Mouse (Mus musculus): ENCODE measurements at regions not wholly inside any gene's neighbourhood (a gene's known extent, or its start where the extent isn't known, plus 50 kb on each side); places are given as distances from the start of the nearest gene placed in this dataset.

DNA sequence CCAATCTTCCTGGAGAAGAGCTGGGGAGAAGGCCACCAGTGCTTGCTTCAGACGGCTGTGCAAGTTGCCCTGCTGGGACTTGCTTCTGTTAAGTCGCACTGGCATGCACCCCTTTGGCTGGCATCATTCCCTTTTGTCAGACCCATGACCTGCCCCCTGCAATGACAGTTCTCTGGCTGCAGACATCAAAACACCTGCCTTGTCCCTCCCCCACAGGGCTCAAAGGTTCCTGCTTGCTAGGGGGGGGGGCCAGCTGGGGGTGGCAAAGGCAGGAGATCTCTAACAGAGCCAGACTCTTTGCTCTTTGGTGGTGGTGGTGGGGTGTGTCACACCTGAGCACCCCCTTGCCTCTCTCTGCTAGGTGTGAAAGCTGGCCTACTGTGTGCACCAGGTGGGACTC, 154.5 kb downstream of the Trim29 start:
- TF ChIP-seq FLI1 (IDR thresholded peaks at IDR 0.05; ENCODE audit: low read length) (no peak), GATA1 (IDR thresholded peaks at IDR 0.05; ENCODE audit: borderline replicate concordance, low read length) (no peak)
- no peak overlapping the region for H3K4me3 ChIP-seq (replicated peaks)
- H3K27me3 ChIP-seq (replicated peaks) = peaks cover 25% of the 10 kb centered on the region
- H3K9me3 ChIP-seq = no peaks in the 10 kb centered on the region
- no peaks in the 10 kb centered on the region for H3K36me3 ChIP-seq (replicated peaks; ENCODE audit: low read length)
- H3K4me1 ChIP-seq = no peaks in the 10 kb centered on the region

DNA sequence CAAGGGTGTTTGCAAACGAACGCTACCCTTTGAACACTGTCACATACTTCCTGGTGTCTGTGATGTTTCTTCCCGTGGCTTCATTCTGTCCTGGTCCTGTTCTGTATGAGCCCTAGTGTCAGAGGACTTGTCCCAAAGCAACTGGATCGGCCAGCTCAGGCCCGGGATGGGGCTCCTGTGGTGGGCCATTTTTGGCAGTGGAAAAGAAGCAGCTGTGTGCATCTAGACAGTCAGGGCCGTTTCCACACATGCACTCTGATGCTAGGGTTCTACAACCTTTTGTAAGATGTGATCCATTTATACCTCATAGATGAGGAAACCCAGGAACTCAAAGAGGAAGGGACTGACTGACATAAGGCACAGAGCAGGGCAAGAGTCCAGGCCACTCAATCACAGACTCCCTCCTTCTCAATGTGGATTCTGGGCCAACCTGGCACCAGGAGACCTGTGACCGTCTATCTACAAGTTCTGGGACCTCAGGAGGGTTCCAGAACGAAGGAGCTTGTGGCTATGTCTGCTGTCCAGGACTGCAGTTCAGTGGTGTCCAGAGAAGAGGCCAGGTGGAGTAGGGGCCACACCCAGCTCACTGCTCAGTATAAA, 155.2 kb downstream of the Trim29 start:
- H3K9me3 ChIP-seq = no peaks in the 10 kb centered on the region
- H3K4me3 ChIP-seq (replicated peaks) = no peak overlapping the region
- no peaks in the 10 kb centered on the region for H3K4me1 ChIP-seq
- no peaks in the 10 kb centered on the region for H3K36me3 ChIP-seq (replicated peaks; ENCODE audit: low read length)
- TF ChIP-seq FLI1 (IDR thresholded peaks at IDR 0.05; ENCODE audit: low read length) = no peak
- TF ChIP-seq GATA1 (IDR thresholded peaks at IDR 0.05; ENCODE audit: borderline replicate concordance, low read length) = no peak
- peaks cover 25% of the 10 kb centered on the region for H3K27me3 ChIP-seq (replicated peaks)

DNA sequence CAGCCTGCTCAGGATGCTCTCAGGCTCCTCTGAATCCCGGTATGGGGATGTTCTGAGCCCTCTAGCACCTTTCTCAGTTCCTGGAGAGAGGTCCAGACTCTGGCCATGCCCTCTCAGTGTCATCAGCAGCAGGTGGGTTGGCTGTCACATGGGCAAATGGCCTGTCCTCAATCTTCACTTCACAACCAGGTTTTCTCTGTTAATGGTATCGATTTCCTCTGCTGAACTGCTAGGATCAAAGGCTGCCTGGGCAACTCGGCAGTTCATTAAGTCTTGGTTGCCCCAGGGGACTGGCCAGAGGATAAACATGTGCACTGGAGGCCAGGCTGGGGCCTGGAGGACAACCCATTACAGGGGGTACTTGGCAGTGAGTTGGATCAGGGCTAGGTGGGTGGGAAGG, 156.2 kb downstream of the Trim29 start:
- Histone ChIP-seq H3K4me3 (replicated peaks) (no peak overlapping the region), H3K9me3 (no peaks in the 10 kb centered on the region), H3K4me1 (no peaks in the 10 kb centered on the region), H3K36me3 (replicated peaks; ENCODE audit: low read length) (no peaks in the 10 kb centered on the region), H3K27me3 (replicated peaks) (peaks cover 25% of the 10 kb centered on the region)
- TF ChIP-seq FLI1 (IDR thresholded peaks at IDR 0.05; ENCODE audit: low read length) = no peak
- TF ChIP-seq GATA1 (IDR thresholded peaks at IDR 0.05; ENCODE audit: borderline replicate concordance, low read length) = no peak

DNA sequence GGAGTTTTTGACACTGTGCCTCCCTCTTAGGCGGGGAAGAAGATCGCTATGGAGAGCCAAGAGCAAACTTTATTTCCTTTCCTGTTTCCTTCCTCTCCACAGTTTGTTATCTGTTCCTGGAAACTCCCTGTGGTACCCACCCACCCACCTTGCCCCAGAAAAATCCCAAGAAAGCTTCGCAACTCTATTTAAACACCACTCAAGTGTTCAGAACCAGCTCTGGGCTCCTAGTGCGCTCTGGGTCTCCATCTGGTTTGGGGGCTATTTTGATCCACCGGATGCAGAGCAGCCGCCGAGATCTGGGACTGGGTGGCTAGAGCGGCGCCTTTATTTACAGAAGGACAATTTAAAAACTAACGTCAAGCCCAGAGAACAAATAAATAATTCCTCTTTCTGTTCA, 158.6 kb downstream of the Trim29 start:
- H3K36me3 ChIP-seq (replicated peaks; ENCODE audit: low read length) = no peaks in the 10 kb centered on the region
- no peak for TF ChIP-seq GATA1 (IDR thresholded peaks at IDR 0.05; ENCODE audit: borderline replicate concordance, low read length)
- TF ChIP-seq FLI1 (IDR thresholded peaks at IDR 0.05; ENCODE audit: low read length) = no peak
- H3K9me3 ChIP-seq = no peaks in the 10 kb centered on the region
- no peaks in the 10 kb centered on the region for H3K4me1 ChIP-seq
- no peak overlapping the region for H3K4me3 ChIP-seq (replicated peaks)
- H3K27me3 ChIP-seq (replicated peaks) = peaks cover 28% of the 10 kb centered on the region

DNA sequence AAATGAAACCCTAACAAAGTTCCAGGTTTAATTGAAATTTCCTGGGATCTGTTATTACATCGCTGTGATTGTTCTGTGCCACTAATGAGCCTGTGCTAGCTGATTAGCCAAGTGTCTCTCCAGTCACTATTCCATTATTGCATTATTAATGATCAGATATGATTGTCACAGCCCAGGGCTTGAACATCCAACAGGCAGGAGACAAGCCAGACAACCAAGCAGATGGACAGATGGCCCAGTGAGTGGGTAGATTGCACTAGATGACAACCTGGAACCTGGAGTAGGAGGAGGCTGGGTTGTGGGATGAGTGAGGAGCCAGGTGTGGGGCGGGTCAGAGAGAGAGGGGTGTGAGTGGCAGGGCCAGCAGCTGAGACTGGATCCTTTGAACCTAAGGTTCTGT, 161.6 kb downstream of the Trim29 start:
- H3K27me3 ChIP-seq (replicated peaks) = peaks cover 17% of the 10 kb centered on the region
- TF ChIP-seq FLI1 (IDR thresholded peaks at IDR 0.05; ENCODE audit: low read length) = no peak
- no peak for TF ChIP-seq GATA1 (IDR thresholded peaks at IDR 0.05; ENCODE audit: borderline replicate concordance, low read length)
- no peaks in the 10 kb centered on the region for H3K9me3 ChIP-seq

DNA sequence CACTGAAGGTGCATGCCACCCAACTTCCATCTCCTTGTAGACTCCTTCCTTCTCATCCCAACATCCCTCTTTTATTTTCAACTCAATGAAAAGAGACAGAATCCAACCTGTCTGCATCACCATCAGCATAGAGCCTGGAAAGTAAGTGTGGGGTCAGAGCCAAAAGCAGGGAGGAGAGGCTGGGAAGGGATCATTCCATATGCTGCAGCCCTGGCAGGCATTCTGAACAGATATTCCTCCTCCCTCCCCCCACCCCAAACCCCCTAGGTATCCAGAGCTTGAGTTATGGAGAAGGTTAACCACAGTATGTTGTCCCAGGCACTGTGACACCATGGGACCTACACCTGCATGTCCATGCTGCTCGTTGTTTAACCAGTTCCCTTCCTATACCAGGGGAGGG, 162.5 kb downstream of the Trim29 start:
- Histone ChIP-seq H3K27me3 (replicated peaks) (peaks cover 14% of the 10 kb centered on the region), H3K36me3 (replicated peaks; ENCODE audit: low read length) (no peaks in the 10 kb centered on the region), H3K9me3 (no peaks in the 10 kb centered on the region), H3K4me1 (no peaks in the 10 kb centered on the region), H3K4me3 (replicated peaks) (no peak overlapping the region)
- TF ChIP-seq GATA1 (IDR thresholded peaks at IDR 0.05; ENCODE audit: borderline replicate concordance, low read length) = no peak
- TF ChIP-seq FLI1 (IDR thresholded peaks at IDR 0.05; ENCODE audit: low read length) = no peak

More for the DNA sequence above, 161.6 kb downstream of the Trim29 start:
- Histone ChIP-seq H3K4me1 (no peaks in the 10 kb centered on the region), H3K4me3 (replicated peaks) (no peak overlapping the region), H3K36me3 (replicated peaks; ENCODE audit: low read length) (no peaks in the 10 kb centered on the region)

DNA sequence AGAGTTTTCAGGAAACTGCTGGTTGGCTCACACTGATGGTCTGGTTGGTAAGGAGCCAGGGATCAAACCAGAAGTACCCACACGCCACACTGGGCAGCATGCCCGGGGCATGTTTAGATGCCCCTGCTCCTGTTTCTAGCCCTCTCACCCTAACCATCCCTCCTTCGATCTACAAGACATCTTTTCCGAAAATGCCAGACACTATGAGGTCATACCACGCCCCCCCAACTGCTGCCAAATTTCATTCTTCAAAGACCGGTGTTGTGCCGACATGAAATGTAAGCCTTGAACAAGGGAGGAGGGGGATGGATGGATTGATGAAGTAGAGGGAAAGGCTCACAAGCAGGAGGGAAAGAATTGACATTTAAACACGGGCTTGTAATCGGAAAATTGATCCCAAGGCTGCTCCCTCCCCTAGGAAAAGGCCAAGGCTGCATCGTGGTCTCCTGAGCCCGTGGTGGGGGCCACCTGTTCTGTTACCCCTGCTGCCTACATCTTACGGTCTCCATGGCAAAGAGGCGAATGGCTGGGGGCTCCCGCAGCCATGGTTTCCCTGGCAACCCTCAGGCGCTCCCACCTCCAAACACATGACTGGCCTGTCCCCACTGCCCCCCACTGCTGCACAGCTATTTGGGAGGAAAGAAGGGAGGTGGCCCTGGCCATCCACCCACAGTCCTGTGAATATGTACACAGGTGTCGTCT, 163.1 kb downstream of the Trim29 start:
- H3K27me3 ChIP-seq (replicated peaks) = peaks cover 11% of the 10 kb centered on the region
- no peaks in the 10 kb centered on the region for H3K9me3 ChIP-seq
- no peaks in the 10 kb centered on the region for H3K4me1 ChIP-seq
- H3K36me3 ChIP-seq (replicated peaks; ENCODE audit: low read length) = no peaks in the 10 kb centered on the region
- TF ChIP-seq FLI1 (IDR thresholded peaks at IDR 0.05; ENCODE audit: low read length) (no peak), GATA1 (IDR thresholded peaks at IDR 0.05; ENCODE audit: borderline replicate concordance, low read length) (no peak)
- H3K4me3 ChIP-seq (replicated peaks) = no peak overlapping the region

DNA sequence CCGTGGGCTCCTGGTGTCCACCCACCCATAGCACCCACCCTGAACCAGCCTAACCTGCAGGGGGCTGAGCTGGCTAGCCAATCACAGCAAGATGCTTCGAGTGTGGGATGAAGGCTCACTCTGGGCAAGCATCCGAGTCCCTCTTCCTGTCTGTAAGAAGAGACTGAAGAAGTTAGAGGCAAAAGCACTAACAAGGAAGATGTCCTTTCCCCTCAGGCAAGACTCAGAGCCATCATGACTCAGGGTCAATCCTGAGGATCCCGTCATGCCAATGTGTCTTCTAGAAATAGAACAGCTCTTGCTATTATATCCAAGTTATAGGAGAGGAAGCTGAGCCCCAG, 163.6 kb downstream of the Trim29 start:
- TF ChIP-seq GATA1 (IDR thresholded peaks at IDR 0.05; ENCODE audit: borderline replicate concordance, low read length) = no peak
- TF ChIP-seq FLI1 (IDR thresholded peaks at IDR 0.05; ENCODE audit: low read length) = no peak
- Histone ChIP-seq H3K27me3 (replicated peaks) (peaks cover 13% of the 10 kb centered on the region), H3K4me3 (replicated peaks) (no peak overlapping the region), H3K9me3 (no peaks in the 10 kb centered on the region), H3K36me3 (replicated peaks; ENCODE audit: low read length) (no peaks in the 10 kb centered on the region), H3K4me1 (no peaks in the 10 kb centered on the region)

DNA sequence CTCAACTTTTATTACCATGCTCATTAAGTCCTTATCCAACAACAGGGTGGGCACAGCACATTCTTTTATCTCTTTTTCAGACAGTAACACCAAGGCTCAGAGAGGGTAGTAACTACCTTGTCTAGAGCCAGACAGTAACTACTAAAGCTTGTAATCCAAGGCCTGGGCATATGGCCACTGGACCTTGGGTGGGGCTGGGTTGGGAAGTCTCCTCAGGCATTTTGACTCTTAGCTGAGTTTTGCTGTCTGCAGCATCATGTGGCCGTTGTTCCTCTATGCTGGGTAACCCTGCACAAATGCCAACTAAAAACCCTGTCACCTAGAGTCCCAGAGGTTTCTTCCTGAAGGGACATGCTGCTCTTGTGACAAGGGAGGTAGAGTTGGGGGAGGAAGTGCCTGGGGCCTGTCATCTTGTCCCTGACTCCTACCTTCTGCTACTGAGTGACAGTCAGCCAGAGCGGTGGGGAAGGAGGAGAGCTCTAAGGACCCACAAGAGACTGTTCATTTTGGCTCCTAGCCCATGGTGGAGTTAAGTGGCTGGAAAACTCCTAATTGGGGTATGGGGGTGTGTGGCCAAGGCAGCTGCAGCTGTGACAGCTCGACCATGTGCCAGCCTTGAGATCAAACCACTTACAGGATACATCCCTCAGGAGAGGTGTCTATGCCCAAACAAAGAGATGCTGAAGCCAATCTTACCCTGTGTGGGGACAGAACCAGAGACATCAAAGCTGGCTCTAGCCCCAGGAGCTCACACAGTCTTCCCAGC, 170.4 kb downstream of the Trim29 start:
- H3K27me3 ChIP-seq (replicated peaks) = peaks cover 6% of the 10 kb centered on the region
- H3K4me3 ChIP-seq (replicated peaks) = no peak overlapping the region
- TF ChIP-seq FLI1 (IDR thresholded peaks at IDR 0.05; ENCODE audit: low read length) (no peak), GATA1 (IDR thresholded peaks at IDR 0.05; ENCODE audit: borderline replicate concordance, low read length) (no peak)
- H3K4me1 ChIP-seq = no peaks in the 10 kb centered on the region
- H3K36me3 ChIP-seq (replicated peaks; ENCODE audit: low read length) = no peaks in the 10 kb centered on the region
- peaks cover 30% of the 10 kb centered on the region; the same call in 1 of the 2 replicates for H3K9me3 ChIP-seq

All from megakaryocyte, embryonic 14.5 days (primary cell).